Mouse (Mus musculus) Muller cell, postnatal 12 days (primary cell): ENCODE results near the gene Mok.

Experiments used
- DNase-seq: peaks from one replicate; pipeline ENCODE4 v3.0.0-alpha.2; 2015; ENCODE audit errors: inconsistent ontology term

Mok gene

GRCm38 (mm10) chr12:110850010-110850928 lies 9.5 kb upstream of the Mok start, which contains the start of gene Zfp839:
Zfp839 (plus strand) TSS chr12:110850253.
- peak; percentile 82 for DNase-seq

- DNase-seq: no peak
Observed at GRCm38 (mm10) chr12:110846191-110846765, 5.5 kb upstream of the Mok start.

- DNase-seq: peak; percentile 94
Observed at GRCm38 (mm10) chr12:110845131-110845880, 4.6 kb upstream of the Mok start.

GRCm38 (mm10) chr12:110844227-110845130 lies 3.7 kb upstream of the Mok start:
- DNase-seq: no peak

GRCm38 (mm10) chr12:110843194-110844048 lies 2.7 kb upstream of the Mok start:
- peak; percentile 82 for DNase-seq

GRCm38 (mm10) chr12:110841731-110842493 lies 1.2 kb upstream of the Mok start:
- no peak for DNase-seq

- no peak for DNase-seq
Observed at GRCm38 (mm10) chr12:110837850-110838249, 2.9 kb downstream of the Mok start.

- peak; percentile 79 for DNase-seq
Observed at GRCm38 (mm10) chr12:110837192-110837841, 3.4 kb downstream of the Mok start.

- peak; percentile 25 for DNase-seq
Observed at GRCm38 (mm10) chr12:110836729-110837128, 4.0 kb downstream of the Mok start.

GRCm38 (mm10) chr12:110835182-110835581 lies 5.6 kb downstream of the Mok start:
- no peak for DNase-seq

GRCm38 (mm10) chr12:110830293-110831024 lies 10.3 kb downstream of the Mok start:
- no peak for DNase-seq

GRCm38 (mm10) chr12:110828908-110829307 lies 11.8 kb downstream of the Mok start:
- DNase-seq: no peak

GRCm38 (mm10) chr12:110822366-110822765 lies 18.4 kb downstream of the Mok start:
- DNase-seq: no peak

GRCm38 (mm10) chr12:110821787-110822186 lies 19.0 kb downstream of the Mok start:
- no peak for DNase-seq

GRCm38 (mm10) chr12:110819367-110819766 lies 21.4 kb downstream of the Mok start:
- no peak for DNase-seq

- no peak for DNase-seq
Observed at GRCm38 (mm10) chr12:110816833-110817232, 23.9 kb downstream of the Mok start.

- DNase-seq: no peak
Observed at GRCm38 (mm10) chr12:110814924-110815323, 25.8 kb downstream of the Mok start.

- no peak for DNase-seq
Observed at GRCm38 (mm10) chr12:110813624-110814023, 27.1 kb downstream of the Mok start.
